7 mouse cellular contexts compared by ENCODE assay signal in genomic region chr5:52565214-52565812, GRCm38 (mm10). TPM values are rescaled to one million over a fixed set of nuclear protein-coding genes. Genes with fewer than 3 reads are reported as not detected.
DNase-seq lines count a peak whose midpoint lies in the region; ATAC-seq and TF ChIP-seq lines count a peak whose summit lies in the region.

No protein-coding gene starts in this region.

- TF ChIP-seq CTCF in lung, embryonic 14.5 days (IDR thresholded peaks at IDR 0.05; ENCODE audit: low read depth): no peak

- 0 out of 2 replicates have a peak, but pooled peaks cover 7% of the 10 kb centered on the region for H3K9me3 ChIP-seq in lung, embryonic 14.5 days (ENCODE audit: low read depth, low read length)
- H3K9me3 ChIP-seq in forebrain, embryonic 10.5 days: peaks cover 13% of the 10 kb centered on the region
- H3K9me3 ChIP-seq in limb, embryonic 15.5 days: no peaks in the 10 kb centered on the region
- H3K9me3 ChIP-seq in stomach, embryonic 15.5 days: no peaks in the 10 kb centered on the region

- ATAC-seq in lung, embryonic 14.5 days (ENCODE audit: insufficient read depth): peak; percentile 39
- ATAC-seq in limb, embryonic 15.5 days (ENCODE audit: insufficient number of reproducible peaks, low FRiP score, low TSS enrichment, low read depth): no peak
- ATAC-seq in stomach, embryonic 15.5 days (ENCODE audit: insufficient read depth, low FRiP score, low read depth): peak; percentile 48

- peak overlapping the region; percentile 62 for H3K9ac ChIP-seq in lung, embryonic 14.5 days
- 0 out of 2 replicates have a peak overlapping the region, but pooled peaks have one; percentile 11 for H3K9ac ChIP-seq in limb, embryonic 15.5 days
- peak overlapping the region; percentile 49 for H3K9ac ChIP-seq in stomach, embryonic 15.5 days

- no peaks in the 10 kb centered on the region for H3K36me3 ChIP-seq in lung, embryonic 14.5 days (ENCODE audit: insufficient read depth)
- no peaks in the 10 kb centered on the region for H3K36me3 ChIP-seq in forebrain, embryonic 10.5 days (replicated peaks)
- H3K36me3 ChIP-seq in limb, embryonic 15.5 days: no peaks in the 10 kb centered on the region
- H3K36me3 ChIP-seq in stomach, embryonic 15.5 days: no peaks in the 10 kb centered on the region

- H3K4me3 ChIP-seq in lung, embryonic 14.5 days (ENCODE audit: low read depth, low read length): peak overlapping the region; percentile 62
- peak overlapping the region; percentile 72 for H3K4me3 ChIP-seq in forebrain, embryonic 10.5 days
- H3K4me3 ChIP-seq in limb, embryonic 15.5 days: peak overlapping the region; percentile 58
- peak overlapping the region; percentile 64 for H3K4me3 ChIP-seq in stomach, embryonic 15.5 days (replicated peaks)

- WGBS in lung, embryonic 14.5 days: 5% methylated on average over 17 of the region's 17 CpGs
- WGBS in forebrain, embryonic 10.5 days: 3% methylated on average over 17 of the region's 17 CpGs
- WGBS in limb, embryonic 15.5 days: 5% methylated on average over 17 of the region's 17 CpGs
- 4% methylated on average over 17 of the region's 17 CpGs for WGBS in stomach, embryonic 15.5 days

- peak overlapping the region; percentile 95 for H3K4me2 ChIP-seq in lung, embryonic 14.5 days
- H3K4me2 ChIP-seq in limb, embryonic 15.5 days: peak overlapping the region; percentile 96
- H3K4me2 ChIP-seq in stomach, embryonic 15.5 days: peak overlapping the region; percentile 90

- DNase-seq in lung, embryonic 14.5 days: peak; percentile 19
- no peak for DNase-seq in lung, postnatal 14 days
- no peak for DNase-seq in forebrain, embryonic 10.5 days (ENCODE audit: extremely low spot score, low spot score)
- DNase-seq in urinary bladder, adult 18-20 months (ENCODE audit: low spot score in 2 of 2): no peak
- DNase-seq in gastrocnemius, postnatal 10 days: no peak

- peaks cover 7% of the 10 kb centered on the region; the same call in 1 of the 2 replicates for H3K4me1 ChIP-seq in lung, embryonic 14.5 days (ENCODE audit: insufficient read depth)
- peaks cover 28% of the 10 kb centered on the region for H3K4me1 ChIP-seq in forebrain, embryonic 10.5 days
- peaks cover 16% of the 10 kb centered on the region for H3K4me1 ChIP-seq in limb, embryonic 15.5 days
- 0 out of 2 replicates have a peak, but pooled peaks cover 6% of the 10 kb centered on the region for H3K4me1 ChIP-seq in stomach, embryonic 15.5 days

- no peak overlapping the region for H3K27ac ChIP-seq in lung, embryonic 14.5 days (ENCODE audit: low read depth)
- H3K27ac ChIP-seq in forebrain, embryonic 10.5 days: peak overlapping the region; percentile 85
- no peak overlapping the region for H3K27ac ChIP-seq in limb, embryonic 15.5 days
- H3K27ac ChIP-seq in stomach, embryonic 15.5 days: peak overlapping the region; percentile 50

- H3K27me3 ChIP-seq in lung, embryonic 14.5 days (ENCODE audit: insufficient read depth, low read length): peaks cover 12% of the 10 kb centered on the region; the same call in 1 of the 2 replicates
- peaks cover 52% of the 10 kb centered on the region for H3K27me3 ChIP-seq in forebrain, embryonic 10.5 days (ENCODE audit: poor library complexity, severe bottlenecking)
- peaks cover 25% of the 10 kb centered on the region for H3K27me3 ChIP-seq in limb, embryonic 15.5 days
- no peaks in the 10 kb centered on the region for H3K27me3 ChIP-seq in stomach, embryonic 15.5 days (replicated peaks)

RNA-seq across cellular contexts. Expression of gene Lgi2, which starts 0.9 kb away (rescaled TPM):
- polyA plus RNA-seq in lung, embryonic 14.5 days (2014; fragmentation: Nextera tagmentation; extraction: Ambion mirVana): 2.3 and 2.5 TPM in 2 replicates
- 0.89 and 1.1 TPM in 2 replicates for polyA plus RNA-seq in forebrain, embryonic 10.5 days (2016; fragmentation: Nextera tagmentation; extraction: Ambion mirVana)
- polyA plus RNA-seq in limb, embryonic 15.5 days (2015; fragmentation: Nextera tagmentation; extraction: Ambion mirVana): 2.9 and 3.2 TPM in 2 replicates
- polyA plus RNA-seq in stomach, embryonic 15.5 days (2015; fragmentation: Nextera tagmentation; extraction: Ambion mirVana): 14.1 and 16.1 TPM in 2 replicates
- 1 to 10 TPM; 6.2 to 6.6 TPM for total RNA-seq in gastrocnemius, postnatal 10 days (2021)

Comparison
In these comparisons a context has a peak if more than half of its experiments do, and no peak if none do; other contexts are left out.
1. H3K27ac ChIP-seq: peak in forebrain, embryonic 10.5 days (single experiment) and stomach, embryonic 15.5 days (single experiment); none in lung, embryonic 14.5 days (single experiment) and limb, embryonic 15.5 days (single experiment).
2. H3K9ac ChIP-seq: peak in every context shown above with its lines; median percentile 62 in lung, embryonic 14.5 days; 49 in stomach, embryonic 15.5 days; 11 in limb, embryonic 15.5 days.
3. Peak in every context shown above with its lines, with median percentiles within 50 percentile points of each other: H3K4me2 ChIP-seq and H3K4me3 ChIP-seq.